ENCODE assay signal across 8 mouse cellular contexts in genomic region chr3:21557963-21558441, GRCm38 (mm10).
DNase-seq lines count a peak whose midpoint lies in the region; ATAC-seq lines count a peak whose summit lies in the region.

No protein-coding gene starts in this region.

- 47% methylated on average over 12 of the region's 12 CpGs for WGBS in hindbrain, embryonic 14.5 days
- 86% methylated on average over 12 of the region's 12 CpGs for WGBS in hindbrain, embryonic 11.5 days
- WGBS in neural tube, embryonic 15.5 days: 28% methylated on average over 12 of the region's 12 CpGs

- H3K4me2 ChIP-seq in hindbrain, embryonic 14.5 days (replicated peaks): no peak overlapping the region
- H3K4me2 ChIP-seq in hindbrain, embryonic 11.5 days (replicated peaks; ENCODE audit: low read depth, low read length): no peak overlapping the region
- H3K4me2 ChIP-seq in neural tube, embryonic 15.5 days: no peak overlapping the region

- peak; percentile 71 for DNase-seq in hindbrain, embryonic 14.5 days (ENCODE audit: low spot score)
- no peak for DNase-seq in hindbrain, embryonic 11.5 days (ENCODE audit: low spot score)
- DNase-seq in frontal cortex, postnatal 10 days (ENCODE audit: low spot score in 2 of 2): peak; percentile 48 to 66
- peak; percentile 76 to 84 for DNase-seq in kidney, postnatal 36 days
- no peak for DNase-seq in thymus, postnatal 25 days
- DNase-seq in embryo, embryonic 9.5 days (ENCODE audit: extremely low spot score): no peak

- no peaks in the 10 kb centered on the region for H3K9me3 ChIP-seq in hindbrain, embryonic 14.5 days (ENCODE audit: control insufficient read depth, low read length)
- no peaks in the 10 kb centered on the region for H3K9me3 ChIP-seq in hindbrain, embryonic 11.5 days (ENCODE audit: control insufficient read depth, low read length)
- no peaks in the 10 kb centered on the region for H3K9me3 ChIP-seq in neural tube, embryonic 15.5 days (replicated peaks)

- ATAC-seq in hindbrain, embryonic 14.5 days (ENCODE audit: low FRiP score): peak; percentile 73
- ATAC-seq in hindbrain, embryonic 11.5 days (ENCODE audit: low FRiP score): no peak
- ATAC-seq in cerebellum, adult (ENCODE audit: insufficient number of reproducible peaks, low FRiP score, low TSS enrichment): 0 out of 2 replicates have a peak, but pooled peaks have one; percentile 13
- peak; percentile 75 for ATAC-seq in neural tube, embryonic 15.5 days (ENCODE audit: low FRiP score)

- H3K36me3 ChIP-seq in hindbrain, embryonic 14.5 days (replicated peaks; ENCODE audit: control insufficient read depth, insufficient read depth): no peaks in the 10 kb centered on the region
- no peaks in the 10 kb centered on the region for H3K36me3 ChIP-seq in hindbrain, embryonic 11.5 days (ENCODE audit: control insufficient read depth, insufficient read depth, low read length)
- H3K36me3 ChIP-seq in neural tube, embryonic 15.5 days: no peaks in the 10 kb centered on the region

- H3K27me3 ChIP-seq in hindbrain, embryonic 14.5 days (ENCODE audit: control insufficient read depth, insufficient read depth, low read length): no peaks in the 10 kb centered on the region
- H3K27me3 ChIP-seq in hindbrain, embryonic 11.5 days (ENCODE audit: control insufficient read depth, insufficient read depth, low read length): no peaks in the 10 kb centered on the region
- no peaks in the 10 kb centered on the region for H3K27me3 ChIP-seq in neural tube, embryonic 15.5 days (replicated peaks)

- no peak overlapping the region for H3K9ac ChIP-seq in hindbrain, embryonic 14.5 days
- no peak overlapping the region for H3K9ac ChIP-seq in hindbrain, embryonic 11.5 days (ENCODE audit: low read depth, low read length)
- H3K9ac ChIP-seq in neural tube, embryonic 15.5 days (replicated peaks): no peak overlapping the region

- peak overlapping the region; percentile 55; the same call in 1 of the 2 replicates for H3K27ac ChIP-seq in hindbrain, embryonic 14.5 days
- H3K27ac ChIP-seq in hindbrain, embryonic 11.5 days (ENCODE audit: low read depth, low read length): no peak overlapping the region
- H3K27ac ChIP-seq in neural tube, embryonic 15.5 days (replicated peaks): peak overlapping the region; percentile 49

- no peak overlapping the region for H3K4me3 ChIP-seq in hindbrain, embryonic 14.5 days (replicated peaks; ENCODE audit: low read length)
- H3K4me3 ChIP-seq in hindbrain, embryonic 11.5 days (ENCODE audit: low read depth, low read length): no peak overlapping the region
- no peak overlapping the region for H3K4me3 ChIP-seq in neural tube, embryonic 15.5 days (replicated peaks)

- peaks cover 17% of the 10 kb centered on the region; the same call in 1 of the 2 replicates for H3K4me1 ChIP-seq in hindbrain, embryonic 14.5 days (replicated peaks; ENCODE audit: control insufficient read depth, insufficient read depth, low read length)
- H3K4me1 ChIP-seq in hindbrain, embryonic 11.5 days (replicated peaks; ENCODE audit: control insufficient read depth, insufficient read depth, low read length): no peaks in the 10 kb centered on the region
- H3K4me1 ChIP-seq in neural tube, embryonic 15.5 days: peaks cover 29% of the 10 kb centered on the region

Comparison
In these comparisons a context has a peak if more than half of its experiments do, and no peak if none do; other contexts are left out.
1. DNase-seq: peak in hindbrain, embryonic 14.5 days (single experiment), frontal cortex, postnatal 10 days (2 of 2) and kidney, postnatal 36 days (2 of 2); none in hindbrain, embryonic 11.5 days (single experiment), thymus, postnatal 25 days (single experiment) and embryo, embryonic 9.5 days (single experiment).